Mouse (Mus musculus): ENCODE results near the gene Olfr698. TPM values are rescaled to one million over a fixed set of nuclear protein-coding genes. Genes with fewer than 3 reads are reported as not detected.

The Olfr698 gene
- not detected for polyA plus RNA-seq (2014; fragmentation: Illumina TruSeq; extraction: RNeasy Lipid Tissue Mini Kit (QIAGEN cat#74804); ENCODE audit: low read depth, low replicate concordance)

DNA sequence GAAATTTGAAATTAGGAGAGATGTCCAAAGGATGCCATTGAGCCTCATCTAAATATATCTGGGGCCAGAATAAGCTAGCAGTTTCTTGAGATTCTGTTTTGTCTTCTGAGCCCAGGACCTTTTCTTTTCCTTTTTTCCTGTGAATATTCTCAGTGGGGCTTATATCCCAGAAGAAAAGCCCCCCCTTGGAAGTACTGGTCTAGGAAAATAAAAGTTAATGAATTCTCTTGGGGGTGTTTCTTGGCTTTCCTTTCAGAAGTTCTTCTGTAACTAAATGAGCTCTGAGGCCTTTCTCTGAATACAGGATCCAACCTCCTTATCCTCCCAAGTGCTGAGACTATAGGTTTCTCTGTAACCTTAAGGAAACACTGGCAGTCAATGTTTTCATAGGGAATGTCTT, at the start of gene Olfr698:
Gene Olfr698, minus strand, starts transcription at position 101 of the 400 bp plus-strand sequence.

DNA sequence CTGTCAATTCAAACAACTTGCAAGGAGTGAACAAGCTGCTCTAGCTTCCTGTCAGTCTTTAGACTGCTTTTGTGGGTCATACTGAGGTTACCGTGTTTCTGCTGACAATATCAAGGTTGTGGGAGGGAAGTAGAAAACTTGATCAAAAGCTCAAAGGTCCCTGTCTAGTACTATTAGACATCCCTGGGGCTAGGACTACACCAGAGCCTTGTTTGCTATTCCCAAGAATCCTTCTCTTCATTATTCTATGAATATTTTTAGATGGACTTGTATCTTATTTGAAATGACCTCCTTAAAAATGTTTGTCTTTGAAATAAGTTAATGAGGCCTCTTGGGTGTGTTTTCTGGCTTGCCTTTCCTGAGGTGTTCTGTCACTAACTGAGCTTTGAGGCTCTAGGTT, 37.9 kb upstream of the Olfr698 start, which contains the start of gene Olfr699:
Gene Olfr699, minus strand, starts transcription at position 101 of the 400 bp plus-strand sequence.

DNA sequence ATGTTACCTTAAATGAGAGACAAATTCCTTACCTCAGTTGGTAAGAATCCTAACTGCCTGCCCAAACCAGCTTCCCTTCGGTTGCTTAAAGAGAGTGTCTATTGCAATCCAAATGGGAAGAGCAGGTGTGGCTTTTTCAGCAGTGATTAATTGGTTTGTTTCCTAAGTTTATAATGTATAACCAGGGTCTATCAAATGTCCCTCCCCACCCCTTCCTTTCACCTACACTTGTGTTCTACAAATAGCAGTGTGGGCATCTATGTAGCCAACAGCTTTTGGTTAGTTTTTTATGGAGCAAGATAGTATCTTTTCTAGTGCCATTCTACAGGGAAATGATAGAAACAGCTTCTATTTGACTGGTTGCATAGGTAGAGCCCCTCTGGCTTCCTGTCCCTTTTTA, 12.9 kb downstream of the Olfr698 start, which contains the start of gene Olfr697:
Gene Olfr697, minus strand, starts transcription at position 101 of the 400 bp plus-strand sequence.

DNA sequence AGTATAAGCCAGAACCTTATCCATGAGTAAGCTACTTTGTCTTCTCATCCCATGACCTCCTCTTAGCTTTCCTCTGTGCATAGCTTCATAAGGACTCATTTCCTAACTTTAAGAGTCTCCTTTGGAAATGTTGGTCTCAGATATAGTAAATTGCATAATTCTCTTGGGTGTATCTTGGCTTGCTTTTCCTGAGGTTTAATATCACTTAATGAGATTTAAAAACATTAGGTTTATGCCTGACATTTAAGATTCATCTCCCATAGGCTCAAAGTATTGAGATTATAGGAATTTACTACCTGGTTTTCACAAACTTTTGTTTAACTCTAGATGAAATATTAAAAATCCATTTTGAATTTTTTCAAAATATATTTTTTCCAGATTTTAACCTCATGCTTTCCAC, 38.9 kb downstream of the Olfr698 start, which contains the start of gene Olfr695:
Gene Olfr695, minus strand, starts transcription at position 101 of the 400 bp plus-strand sequence.

Other genes starting within 250 kb of the Olfr698 start
- gene Olfr693, start 74.8 kb downstream of the Olfr698 start, polyA plus RNA-seq (2014; fragmentation: Illumina TruSeq; extraction: RNeasy Lipid Tissue Mini Kit (QIAGEN cat#74804); ENCODE audit: low read depth, low replicate concordance), result not detected
- gene Olfr694, start 63.6 kb downstream of the Olfr698 start, polyA plus RNA-seq (2014; fragmentation: Illumina TruSeq; extraction: RNeasy Lipid Tissue Mini Kit (QIAGEN cat#74804); ENCODE audit: low read depth, low replicate concordance), result not detected
- not detected for gene Olfr695, start 39.0 kb downstream of the Olfr698 start, polyA plus RNA-seq (2014; fragmentation: Illumina TruSeq; extraction: RNeasy Lipid Tissue Mini Kit (QIAGEN cat#74804); ENCODE audit: low read depth, low replicate concordance)
- gene Olfr697, start 13.0 kb downstream of the Olfr698 start, polyA plus RNA-seq (2014; fragmentation: Illumina TruSeq; extraction: RNeasy Lipid Tissue Mini Kit (QIAGEN cat#74804); ENCODE audit: low read depth, low replicate concordance), result not detected
- not detected for gene Olfr699, start 37.8 kb upstream of the Olfr698 start, polyA plus RNA-seq (2014; fragmentation: Illumina TruSeq; extraction: RNeasy Lipid Tissue Mini Kit (QIAGEN cat#74804); ENCODE audit: low read depth, low replicate concordance)
- not detected for gene Olfr700, start 53.4 kb upstream of the Olfr698 start, polyA plus RNA-seq (2014; fragmentation: Illumina TruSeq; extraction: RNeasy Lipid Tissue Mini Kit (QIAGEN cat#74804); ENCODE audit: low read depth, low replicate concordance)
- 0.55 TPM for gene Olfr701, start 58.7 kb upstream of the Olfr698 start, polyA plus RNA-seq (2014; fragmentation: Illumina TruSeq; extraction: RNeasy Lipid Tissue Mini Kit (QIAGEN cat#74804); ENCODE audit: low read depth, low replicate concordance)
- gene Olfr702, start 78.5 kb upstream of the Olfr698 start, polyA plus RNA-seq (2014; fragmentation: Illumina TruSeq; extraction: RNeasy Lipid Tissue Mini Kit (QIAGEN cat#74804); ENCODE audit: low read depth, low replicate concordance), result not detected
- not detected for gene Olfr703, start 88.0 kb upstream of the Olfr698 start, polyA plus RNA-seq (2014; fragmentation: Illumina TruSeq; extraction: RNeasy Lipid Tissue Mini Kit (QIAGEN cat#74804); ENCODE audit: low read depth, low replicate concordance)
- gene Olfr704, start 107.8 kb upstream of the Olfr698 start, polyA plus RNA-seq (2014; fragmentation: Illumina TruSeq; extraction: RNeasy Lipid Tissue Mini Kit (QIAGEN cat#74804); ENCODE audit: low read depth, low replicate concordance), result not detected
- not detected for gene Olfr705, start 121.5 kb upstream of the Olfr698 start, polyA plus RNA-seq (2014; fragmentation: Illumina TruSeq; extraction: RNeasy Lipid Tissue Mini Kit (QIAGEN cat#74804); ENCODE audit: low read depth, low replicate concordance)
- gene Olfr706, start 132.8 kb upstream of the Olfr698 start, polyA plus RNA-seq (2014; fragmentation: Illumina TruSeq; extraction: RNeasy Lipid Tissue Mini Kit (QIAGEN cat#74804); ENCODE audit: low read depth, low replicate concordance), result not detected
- gene Olfr707, start 145.8 kb upstream of the Olfr698 start, polyA plus RNA-seq (2014; fragmentation: Illumina TruSeq; extraction: RNeasy Lipid Tissue Mini Kit (QIAGEN cat#74804); ENCODE audit: low read depth, low replicate concordance), result not detected
- not detected for gene Olfr1532-ps1, start 152.6 kb upstream of the Olfr698 start, polyA plus RNA-seq (2014; fragmentation: Illumina TruSeq; extraction: RNeasy Lipid Tissue Mini Kit (QIAGEN cat#74804); ENCODE audit: low read depth, low replicate concordance)
- gene Olfr709-ps1, start 176.8 kb upstream of the Olfr698 start, polyA plus RNA-seq (2014; fragmentation: Illumina TruSeq; extraction: RNeasy Lipid Tissue Mini Kit (QIAGEN cat#74804); ENCODE audit: low read depth, low replicate concordance), result not detected
- not detected for gene Olfr710, start 192.9 kb upstream of the Olfr698 start, polyA plus RNA-seq (2014; fragmentation: Illumina TruSeq; extraction: RNeasy Lipid Tissue Mini Kit (QIAGEN cat#74804); ENCODE audit: low read depth, low replicate concordance)
- gene Olfr6, start 208.5 kb upstream of the Olfr698 start, polyA plus RNA-seq (2014; fragmentation: Illumina TruSeq; extraction: RNeasy Lipid Tissue Mini Kit (QIAGEN cat#74804); ENCODE audit: low read depth, low replicate concordance), result not detected
- not detected for gene Olfr711, start 220.1 kb upstream of the Olfr698 start, polyA plus RNA-seq (2014; fragmentation: Illumina TruSeq; extraction: RNeasy Lipid Tissue Mini Kit (QIAGEN cat#74804); ENCODE audit: low read depth, low replicate concordance)